Mouse (Mus musculus) gastrocnemius, adult 8-10 months (tissue): Measurements from ENCODE around the gene Gpc5. TPM values are rescaled to one million over a fixed set of nuclear protein-coding genes. Genes with fewer than 3 reads are reported as not detected.

Source experiments
- DNase-seq, 2 experiments: peaks; one replicate each; pipeline ENCODE4 v3.0.0; 2022; ENCODE audit warnings: low spot score in 2 of 2
- total RNA-seq, 4 experiments: library from RNA; stranded (reverse); gene quantifications; 2 replicates each; pipeline ENCODE4 v1.2.4; 2022

Gpc5 gene
- total RNA-seq, 4 experiments from 2014 or later = not detected

- no peak for DNase-seq
Measured at GRCm38 (mm10) chr14:115106326-115106725, 14.3 kb downstream of the Gpc5 start.

- DNase-seq = no peak
Measured at GRCm38 (mm10) chr14:115107467-115107866, 15.5 kb downstream of the Gpc5 start.

- no peak for DNase-seq
Measured at GRCm38 (mm10) chr14:115118626-115119025, 26.6 kb downstream of the Gpc5 start.

- DNase-seq = no peak
Measured at GRCm38 (mm10) chr14:115148821-115149220, 56.8 kb downstream of the Gpc5 start.

GRCm38 (mm10) chr14:115156597-115156996 is 64.6 kb downstream of the Gpc5 start:
- DNase-seq = no peak

GRCm38 (mm10) chr14:115177322-115177836 is 85.4 kb downstream of the Gpc5 start:
- DNase-seq = no peak

- no peak for DNase-seq
Measured at GRCm38 (mm10) chr14:115179925-115180324, 87.9 kb downstream of the Gpc5 start.

- no peak for DNase-seq
Measured at GRCm38 (mm10) chr14:115188256-115188655, 96.2 kb downstream of the Gpc5 start.

- no peak for DNase-seq
Measured at GRCm38 (mm10) chr14:115228075-115228474, 136.1 kb downstream of the Gpc5 start.

GRCm38 (mm10) chr14:115236387-115236786 is 144.4 kb downstream of the Gpc5 start:
- DNase-seq = no peak

- no peak for DNase-seq
Measured at GRCm38 (mm10) chr14:115240621-115241373, 148.8 kb downstream of the Gpc5 start.

- no peak for DNase-seq
Measured at GRCm38 (mm10) chr14:115250537-115250936, 158.5 kb downstream of the Gpc5 start.

GRCm38 (mm10) chr14:115251791-115252190 is 159.8 kb downstream of the Gpc5 start:
- no peak for DNase-seq

- no peak for DNase-seq
Measured at GRCm38 (mm10) chr14:115253155-115253554, 161.1 kb downstream of the Gpc5 start.

GRCm38 (mm10) chr14:115253685-115254084 is 161.7 kb downstream of the Gpc5 start:
- DNase-seq = no peak

GRCm38 (mm10) chr14:115269703-115270402 is 177.8 kb downstream of the Gpc5 start:
- no peak for DNase-seq

GRCm38 (mm10) chr14:115270445-115270844 is 178.4 kb downstream of the Gpc5 start:
- DNase-seq = no peak

GRCm38 (mm10) chr14:115282782-115283181 is 190.8 kb downstream of the Gpc5 start:
- DNase-seq = no peak

- no peak for DNase-seq
Measured at GRCm38 (mm10) chr14:115324247-115324646, 232.2 kb downstream of the Gpc5 start.

GRCm38 (mm10) chr14:115326426-115326825 is 234.4 kb downstream of the Gpc5 start:
- no peak for DNase-seq

GRCm38 (mm10) chr14:115339084-115339483 is 247.1 kb downstream of the Gpc5 start:
- no peak for DNase-seq

- DNase-seq = no peak
Measured at GRCm38 (mm10) chr14:115342597-115342996, 250.6 kb downstream of the Gpc5 start.

- DNase-seq = no peak
Measured at GRCm38 (mm10) chr14:115349448-115349847, 257.4 kb downstream of the Gpc5 start.
